Mouse (Mus musculus) cerebellum, postnatal 4 days (tissue): ENCODE results near the gene Traf1.

Source experiments
- DNase-seq, 2 experiments: peaks; one replicate each; pipeline ENCODE4 v3.0.0; 2022; ENCODE audit warnings: low spot score in 2 of 2, mixed read lengths in 1 of 2

Traf1 gene

GRCm38 (mm10) chr2:34941061-34941675 is 20.4 kb downstream of the Traf1 start:
- no peak for DNase-seq

- DNase-seq, result no peak
Observed at GRCm38 (mm10) chr2:34940246-34940645, 21.3 kb downstream of the Traf1 start.

- no peak for DNase-seq
Observed at GRCm38 (mm10) chr2:34938269-34939208, 23.0 kb downstream of the Traf1 start.

- no peak for DNase-seq
Observed at GRCm38 (mm10) chr2:34937460-34937859, 24.1 kb downstream of the Traf1 start.

- no peak for DNase-seq
Observed at GRCm38 (mm10) chr2:34927320-34927719, 34.3 kb downstream of the Traf1 start.

- DNase-seq, result no peak
Observed at GRCm38 (mm10) chr2:34922729-34923128, 38.8 kb downstream of the Traf1 start.

- no peak for DNase-seq
Observed at GRCm38 (mm10) chr2:34920144-34920543, 41.4 kb downstream of the Traf1 start.

GRCm38 (mm10) chr2:34915103-34915502 is 46.5 kb downstream of the Traf1 start:
- DNase-seq, result no peak

GRCm38 (mm10) chr2:34914823-34915082 is 46.8 kb downstream of the Traf1 start:
- no peak for DNase-seq

- DNase-seq, result no peak
Observed at GRCm38 (mm10) chr2:34914069-34914822, 47.3 kb downstream of the Traf1 start.

- no peak for DNase-seq
Observed at GRCm38 (mm10) chr2:34913218-34914068, 48.1 kb downstream of the Traf1 start, which contains the start of gene Phf19. Gene Phf19, minus strand, starts transcription at chr2:34914026.

- DNase-seq, result no peak
Observed at GRCm38 (mm10) chr2:34912613-34913012, 49.0 kb downstream of the Traf1 start.

GRCm38 (mm10) chr2:34911871-34912270 is 49.7 kb downstream of the Traf1 start:
- DNase-seq, result no peak

- DNase-seq, result no peak
Observed at GRCm38 (mm10) chr2:34909719-34910118, 51.9 kb downstream of the Traf1 start.

GRCm38 (mm10) chr2:34906861-34907604 is 54.5 kb downstream of the Traf1 start:
- no peak for DNase-seq

- no peak for DNase-seq
Observed at GRCm38 (mm10) chr2:34906426-34906825, 55.1 kb downstream of the Traf1 start.

- peak; percentile 92 to 95 for DNase-seq
Observed at GRCm38 (mm10) chr2:34904849-34905542, 56.6 kb downstream of the Traf1 start.

GRCm38 (mm10) chr2:34903652-34904405 is 57.7 kb downstream of the Traf1 start:
- no peak for DNase-seq

- DNase-seq, result no peak
Observed at GRCm38 (mm10) chr2:34903191-34903590, 58.4 kb downstream of the Traf1 start.
